Mouse (Mus musculus): Measurements from ENCODE around the gene Dlgap1. TPM values are rescaled to one million over a fixed set of nuclear protein-coding genes. Genes with fewer than 3 reads are reported as not detected.

The Dlgap1 gene
- polyA plus RNA-seq, 1 experiment from 2014 or later, result 1.1 TPM

GRCm38 (mm10) chr17:70247342-70247741 lies 278.5 kb downstream of the Dlgap1 start:
- no peaks in the 10 kb centered on the region for H3K27me3 ChIP-seq (replicated peaks; ENCODE audit: low read depth, poor library complexity, severe bottlenecking)
- no peaks in the 10 kb centered on the region for H3K9me3 ChIP-seq
- no peaks in the 10 kb centered on the region for H3K36me3 ChIP-seq (replicated peaks)
- 59% methylated on average over 7 of the region's 7 CpGs for WGBS
- H3K4me1 ChIP-seq, result peaks cover 3% of the 10 kb centered on the region; the same call in 1 of the 2 replicates
- no peak for DNase-seq (ENCODE audit: low spot score)
- no peak overlapping the region for H3K4me3 ChIP-seq
- no peak overlapping the region for H3K27ac ChIP-seq (replicated peaks)

GRCm38 (mm10) chr17:70248250-70248649 lies 279.4 kb downstream of the Dlgap1 start:
- H3K27me3 ChIP-seq (replicated peaks; ENCODE audit: low read depth, poor library complexity, severe bottlenecking), result no peaks in the 10 kb centered on the region
- no peaks in the 10 kb centered on the region for H3K36me3 ChIP-seq (replicated peaks)
- no peak overlapping the region for H3K4me3 ChIP-seq
- DNase-seq (ENCODE audit: low spot score), result no peak
- no peak overlapping the region for H3K27ac ChIP-seq (replicated peaks)
- peaks cover 3% of the 10 kb centered on the region; the same call in 1 of the 2 replicates for H3K4me1 ChIP-seq
- no peaks in the 10 kb centered on the region for H3K9me3 ChIP-seq
- WGBS, result 45% methylated on average over 6 of the region's 6 CpGs

- WGBS, result 91% methylated on average over 3 of the region's 3 CpGs
- no peak overlapping the region for H3K27ac ChIP-seq (replicated peaks)
- no peak for DNase-seq (ENCODE audit: low spot score)
These were observed 283.6 kb downstream of the Dlgap1 start for GRCm38 (mm10) chr17:70252476-70252875.

GRCm38 (mm10) chr17:70256371-70256770 lies 287.5 kb downstream of the Dlgap1 start:
- Histone ChIP-seq H3K9me3 (no peaks in the 10 kb centered on the region), H3K4me3 (no peak overlapping the region), H3K27me3 (replicated peaks; ENCODE audit: low read depth, poor library complexity, severe bottlenecking) (no peaks in the 10 kb centered on the region), H3K4me1 (no peaks in the 10 kb centered on the region), H3K36me3 (replicated peaks) (no peaks in the 10 kb centered on the region), H3K27ac (replicated peaks) (no peak overlapping the region)
- no peak for DNase-seq (ENCODE audit: low spot score)
- 65% methylated on average over 4 of the region's 4 CpGs for WGBS

More at GRCm38 (mm10) chr17:70252476-70252875, 283.6 kb downstream of the Dlgap1 start:
- Histone ChIP-seq H3K36me3 (replicated peaks) (no peaks in the 10 kb centered on the region), H3K9me3 (no peaks in the 10 kb centered on the region), H3K4me3 (no peak overlapping the region), H3K27me3 (replicated peaks; ENCODE audit: low read depth, poor library complexity, severe bottlenecking) (no peaks in the 10 kb centered on the region), H3K4me1 (peaks cover 3% of the 10 kb centered on the region; the same call in 1 of the 2 replicates)

- Histone ChIP-seq H3K9me3 (no peaks in the 10 kb centered on the region), H3K36me3 (replicated peaks) (no peaks in the 10 kb centered on the region), H3K27me3 (replicated peaks; ENCODE audit: low read depth, poor library complexity, severe bottlenecking) (no peaks in the 10 kb centered on the region), H3K4me1 (no peaks in the 10 kb centered on the region), H3K4me3 (no peak overlapping the region), H3K27ac (replicated peaks) (no peak overlapping the region)
- WGBS, result 75% methylated on average over 3 of the region's 3 CpGs
- no peak for DNase-seq (ENCODE audit: low spot score)
These were observed 294.3 kb downstream of the Dlgap1 start for GRCm38 (mm10) chr17:70263156-70263555.

GRCm38 (mm10) chr17:70272125-70272524 lies 303.3 kb downstream of the Dlgap1 start:
- Histone ChIP-seq H3K4me1 (no peaks in the 10 kb centered on the region), H3K36me3 (replicated peaks) (no peaks in the 10 kb centered on the region), H3K4me3 (no peak overlapping the region), H3K27ac (replicated peaks) (no peak overlapping the region), H3K9me3 (no peaks in the 10 kb centered on the region), H3K27me3 (replicated peaks; ENCODE audit: low read depth, poor library complexity, severe bottlenecking) (no peaks in the 10 kb centered on the region)
- 87% methylated on average over 2 of the region's 2 CpGs for WGBS
- no peak for DNase-seq (ENCODE audit: low spot score)

- no peaks in the 10 kb centered on the region for H3K36me3 ChIP-seq (replicated peaks)
- H3K27ac ChIP-seq (replicated peaks), result no peak overlapping the region
- H3K4me3 ChIP-seq, result no peak overlapping the region
- 84% methylated on average over 2 of the region's 2 CpGs for WGBS
- no peaks in the 10 kb centered on the region for H3K27me3 ChIP-seq (replicated peaks; ENCODE audit: low read depth, poor library complexity, severe bottlenecking)
- H3K4me1 ChIP-seq, result no peaks in the 10 kb centered on the region
- DNase-seq (ENCODE audit: low spot score), result no peak
- H3K9me3 ChIP-seq, result no peaks in the 10 kb centered on the region
These were observed 318.8 kb downstream of the Dlgap1 start for GRCm38 (mm10) chr17:70287708-70288107.

- 91% methylated on average over 7 of the region's 7 CpGs for WGBS
- Histone ChIP-seq H3K27me3 (replicated peaks; ENCODE audit: low read depth, poor library complexity, severe bottlenecking) (no peaks in the 10 kb centered on the region), H3K27ac (replicated peaks) (no peak overlapping the region), H3K9me3 (no peaks in the 10 kb centered on the region), H3K4me1 (no peaks in the 10 kb centered on the region), H3K4me3 (no peak overlapping the region), H3K36me3 (replicated peaks) (no peaks in the 10 kb centered on the region)
- DNase-seq (ENCODE audit: low spot score), result no peak
These were observed 325.2 kb downstream of the Dlgap1 start for GRCm38 (mm10) chr17:70294106-70294505.

GRCm38 (mm10) chr17:70301941-70302478 lies 333.1 kb downstream of the Dlgap1 start:
- no peak for DNase-seq (ENCODE audit: low spot score)
- WGBS, result 80% methylated on average over 9 of the region's 9 CpGs

GRCm38 (mm10) chr17:70302656-70303055 lies 333.8 kb downstream of the Dlgap1 start:
- H3K4me3 ChIP-seq, result no peak overlapping the region
- no peaks in the 10 kb centered on the region for H3K4me1 ChIP-seq
- WGBS, result 85% methylated on average over 2 of the region's 2 CpGs
- H3K27ac ChIP-seq (replicated peaks), result no peak overlapping the region
- H3K27me3 ChIP-seq (replicated peaks; ENCODE audit: low read depth, poor library complexity, severe bottlenecking), result no peaks in the 10 kb centered on the region
- no peaks in the 10 kb centered on the region for H3K36me3 ChIP-seq (replicated peaks)
- no peak for DNase-seq (ENCODE audit: low spot score)
- H3K9me3 ChIP-seq, result no peaks in the 10 kb centered on the region

More at GRCm38 (mm10) chr17:70301941-70302478, 333.1 kb downstream of the Dlgap1 start:
- Histone ChIP-seq H3K9me3 (no peaks in the 10 kb centered on the region), H3K4me3 (no peak overlapping the region), H3K4me1 (no peaks in the 10 kb centered on the region), H3K27me3 (replicated peaks; ENCODE audit: low read depth, poor library complexity, severe bottlenecking) (no peaks in the 10 kb centered on the region), H3K36me3 (replicated peaks) (no peaks in the 10 kb centered on the region), H3K27ac (replicated peaks) (no peak overlapping the region)

GRCm38 (mm10) chr17:70305021-70305420 lies 336.1 kb downstream of the Dlgap1 start:
- no peak for DNase-seq (ENCODE audit: low spot score)
- Histone ChIP-seq H3K4me1 (peaks cover 7% of the 10 kb centered on the region; the same call in 1 of the 2 replicates), H3K9me3 (no peaks in the 10 kb centered on the region), H3K4me3 (no peak overlapping the region), H3K27me3 (replicated peaks; ENCODE audit: low read depth, poor library complexity, severe bottlenecking) (no peaks in the 10 kb centered on the region), H3K27ac (replicated peaks) (no peak overlapping the region), H3K36me3 (replicated peaks) (no peaks in the 10 kb centered on the region)
- 91% methylated on average over 5 of the region's 5 CpGs for WGBS

GRCm38 (mm10) chr17:70307418-70308176 lies 338.7 kb downstream of the Dlgap1 start:
- 91% methylated on average over 11 of the region's 11 CpGs for WGBS
- H3K4me3 ChIP-seq, result no peak overlapping the region
- H3K36me3 ChIP-seq (replicated peaks), result no peaks in the 10 kb centered on the region
- no peaks in the 10 kb centered on the region for H3K27me3 ChIP-seq (replicated peaks; ENCODE audit: low read depth, poor library complexity, severe bottlenecking)
- no peak for DNase-seq (ENCODE audit: low spot score)
- peaks cover 7% of the 10 kb centered on the region; the same call in 1 of the 2 replicates for H3K4me1 ChIP-seq
- no peaks in the 10 kb centered on the region for H3K9me3 ChIP-seq
- no peak overlapping the region for H3K27ac ChIP-seq (replicated peaks)
